Mouse (Mus musculus): ENCODE data around the gene Ggta1.

GRCm38 (mm10) chr2:35509343-35509667 lies 46.3 kb upstream of the Ggta1 start:
- TF ChIP-seq GATA1 (IDR thresholded peaks at IDR 0.05; ENCODE audit: borderline replicate concordance, low read length) (no peak), FLI1 (IDR thresholded peaks at IDR 0.05; ENCODE audit: low read length) (no peak)

Data from megakaryocyte, embryonic 14.5 days (primary cell).